In genomic region chr8:124896010-124896631, GRCm38 (mm10) we compare ENCODE assay signal across 8 mouse cellular contexts. TPM values are rescaled to one million over a fixed set of nuclear protein-coding genes. Genes with fewer than 3 reads are reported as not detected.
DNase-seq lines count a peak whose midpoint lies in the region; ATAC-seq and TF ChIP-seq lines count a peak whose summit lies in the region.

No protein-coding gene starts in this region.

- peak overlapping the region; percentile 8 for H3K27ac ChIP-seq in kidney, adult 2 months (ENCODE audit: insufficient read depth, low read depth, low read length)
- peak overlapping the region; percentile 84; the same call in 1 of the 2 replicates for H3K27ac ChIP-seq in forebrain, embryonic 10.5 days
- H3K27ac ChIP-seq in limb, embryonic 13.5 days: peak overlapping the region; percentile 69; the same call in 1 of the 2 replicates
- H3K27ac ChIP-seq in stomach, embryonic 16.5 days (ENCODE audit: low read length): peak overlapping the region; percentile 89

- H3K9me3 ChIP-seq in G1E (replicated peaks): no peaks in the 10 kb centered on the region
- H3K9me3 ChIP-seq in forebrain, embryonic 10.5 days: no peaks in the 10 kb centered on the region
- no peaks in the 10 kb centered on the region for H3K9me3 ChIP-seq in limb, embryonic 13.5 days
- no peaks in the 10 kb centered on the region for H3K9me3 ChIP-seq in stomach, embryonic 16.5 days (replicated peaks; ENCODE audit: control insufficient read depth, low read length)

- 59% methylated on average over 26 of the region's 26 CpGs for WGBS in kidney, adult 2 months
- WGBS in forebrain, embryonic 10.5 days: 89% methylated on average over 26 of the region's 26 CpGs
- 85% methylated on average over 26 of the region's 26 CpGs for WGBS in limb, embryonic 13.5 days
- 56% methylated on average over 26 of the region's 26 CpGs for WGBS in stomach, embryonic 16.5 days

- H3K36me3 ChIP-seq in kidney, adult 2 months (ENCODE audit: control insufficient read depth, insufficient read depth, low read length): no peaks in the 10 kb centered on the region
- peaks cover 84% of the 10 kb centered on the region for H3K36me3 ChIP-seq in G1E (replicated peaks)
- H3K36me3 ChIP-seq in forebrain, embryonic 10.5 days (replicated peaks): peaks cover 70% of the 10 kb centered on the region
- H3K36me3 ChIP-seq in limb, embryonic 13.5 days: peaks cover 50% of the 10 kb centered on the region
- no peaks in the 10 kb centered on the region; the same call in none of the 2 replicates for H3K36me3 ChIP-seq in stomach, embryonic 16.5 days (ENCODE audit: control insufficient read depth, insufficient read depth, low read length)

- H3K4me3 ChIP-seq in kidney, adult 2 months (ENCODE audit: insufficient read depth, low read depth, low read length): peak overlapping the region; percentile 88
- H3K4me3 ChIP-seq in G1E (ENCODE audit: low read depth, low read length): peak overlapping the region; percentile 96
- H3K4me3 ChIP-seq in forebrain, embryonic 10.5 days: peak overlapping the region; percentile 98
- peak overlapping the region; percentile 97 for H3K4me3 ChIP-seq in limb, embryonic 13.5 days
- H3K4me3 ChIP-seq in stomach, embryonic 16.5 days (replicated peaks; ENCODE audit: low read length): peak overlapping the region; percentile 96

- peak overlapping the region; percentile 92 for H3K9ac ChIP-seq in limb, embryonic 13.5 days
- H3K9ac ChIP-seq in stomach, embryonic 16.5 days (ENCODE audit: low read length): peak overlapping the region; percentile 91

- DNase-seq in kidney, adult 2 months: no peak
- DNase-seq in kidney, adult 11 months: no peak
- DNase-seq in G1E (ENCODE audit: low spot score): no peak
- DNase-seq in forebrain, embryonic 10.5 days (ENCODE audit: extremely low spot score, low spot score): no peak
- no peak for DNase-seq in right cerebral cortex, postnatal 25 days
- DNase-seq in embryo, embryonic 11 days: no peak

- H3K4me2 ChIP-seq in limb, embryonic 13.5 days (replicated peaks): peak overlapping the region; percentile 98
- H3K4me2 ChIP-seq in stomach, embryonic 16.5 days (ENCODE audit: low read depth, low read length): peak overlapping the region; percentile 89

- no peak for ATAC-seq in G1E (ENCODE audit: extremely low read depth, insufficient number of reproducible peaks, low FRiP score, poor library complexity, severe bottlenecking)
- ATAC-seq in limb, embryonic 13.5 days (ENCODE audit: low FRiP score, low read depth): no peak
- peak; percentile 49 for ATAC-seq in stomach, embryonic 16.5 days (ENCODE audit: insufficient read depth, low FRiP score)

- H3K27me3 ChIP-seq in kidney, adult 2 months (replicated peaks; ENCODE audit: control insufficient read depth, insufficient read depth, low read length): no peaks in the 10 kb centered on the region
- no peaks in the 10 kb centered on the region for H3K27me3 ChIP-seq in G1E (ENCODE audit: insufficient read depth, low read length)
- no peaks in the 10 kb centered on the region for H3K27me3 ChIP-seq in forebrain, embryonic 10.5 days (ENCODE audit: poor library complexity, severe bottlenecking)
- no peaks in the 10 kb centered on the region for H3K27me3 ChIP-seq in limb, embryonic 13.5 days
- H3K27me3 ChIP-seq in stomach, embryonic 16.5 days (ENCODE audit: control insufficient read depth, insufficient read depth, low read length): no peaks in the 10 kb centered on the region

- TF ChIP-seq CTCF in kidney, adult 2 months (conservative IDR thresholded peaks at IDR 0.05; ENCODE audit: insufficient read depth, insufficient read length, low read depth, low read length): no peak
- TF ChIP-seq CTCF in G1E (IDR thresholded peaks at IDR 0.05; ENCODE audit: low read depth, low read length): no peak

- H3K4me1 ChIP-seq in kidney, adult 2 months (ENCODE audit: control insufficient read depth, insufficient read depth, low read length): peaks cover 15% of the 10 kb centered on the region
- peaks cover 74% of the 10 kb centered on the region for H3K4me1 ChIP-seq in G1E (ENCODE audit: insufficient read depth, low read depth, low read length)
- peaks cover 31% of the 10 kb centered on the region for H3K4me1 ChIP-seq in forebrain, embryonic 10.5 days
- H3K4me1 ChIP-seq in limb, embryonic 13.5 days: peaks cover 25% of the 10 kb centered on the region
- peaks cover 16% of the 10 kb centered on the region for H3K4me1 ChIP-seq in stomach, embryonic 16.5 days (ENCODE audit: control insufficient read depth, insufficient read depth, low read length)

- peak; percentile 24 for TF ChIP-seq POLR2A in kidney, adult 2 months (IDR thresholded peaks at IDR 0.05; ENCODE audit: low read depth, low read length)

RNA-seq across cellular contexts. Expression of gene Exoc8, which starts 1.4 kb away (rescaled TPM):
- 8.2 and 8.4 TPM in 2 replicates for polyA plus RNA-seq in kidney, adult 2 months (2012; rRNA removed)
- total RNA-seq in G1E (2014; fragmentation: Nextera tagmentation) (14.4 and 15.1 TPM in 2 replicates), G1E (2017) (22.8 and 24.8 TPM in 2 replicates)
- polyA plus RNA-seq in G1E (2012): 10.4 and 10.9 TPM in 2 replicates
- 8.3 and 8.5 TPM in 2 replicates for polyA plus RNA-seq in forebrain, embryonic 10.5 days (2016; fragmentation: Nextera tagmentation; extraction: Ambion mirVana)
- polyA plus RNA-seq in limb, embryonic 13.5 days (2015; fragmentation: Nextera tagmentation; extraction: Ambion mirVana): 8.4 and 8.5 TPM in 2 replicates
- polyA plus RNA-seq in stomach, embryonic 16.5 days (2015; fragmentation: Nextera tagmentation; extraction: Ambion mirVana): 5.6 and 6.0 TPM in 2 replicates

RNA-seq across cellular contexts. Expression of gene Sprtn, which starts 1.6 kb away (rescaled TPM):
- polyA plus RNA-seq in kidney, adult 2 months (2012; rRNA removed): 8.3 and 9.5 TPM in 2 replicates
- total RNA-seq in G1E (2014; fragmentation: Nextera tagmentation): 42.4 and 43.5 TPM in 2 replicates
- 34.7 and 35.8 TPM in 2 replicates for total RNA-seq in G1E (2017)
- polyA plus RNA-seq in G1E (2012): 13.0 and 21.7 TPM in 2 replicates
- polyA plus RNA-seq in forebrain, embryonic 10.5 days (2016; fragmentation: Nextera tagmentation; extraction: Ambion mirVana): 8.8 and 10.0 TPM in 2 replicates
- polyA plus RNA-seq in limb, embryonic 13.5 days (2015; fragmentation: Nextera tagmentation; extraction: Ambion mirVana): 9.1 and 9.3 TPM in 2 replicates
- polyA plus RNA-seq in stomach, embryonic 16.5 days (2015; fragmentation: Nextera tagmentation; extraction: Ambion mirVana): 7.3 and 8.3 TPM in 2 replicates

RNA-seq across cellular contexts. Expression of gene 2810004N23Rik, which starts 33.2 kb away (rescaled TPM):
- polyA plus RNA-seq in kidney, adult 2 months (2012; rRNA removed): 13.6 and 13.8 TPM in 2 replicates
- total RNA-seq in G1E (2014; fragmentation: Nextera tagmentation) (49.3 and 61.9 TPM in 2 replicates), G1E (2017) (73.7 and 74.1 TPM in 2 replicates)
- 41.9 and 52.6 TPM in 2 replicates for polyA plus RNA-seq in G1E (2012)
- polyA plus RNA-seq in forebrain, embryonic 10.5 days (2016; fragmentation: Nextera tagmentation; extraction: Ambion mirVana): 81.0 and 83.7 TPM in 2 replicates
- polyA plus RNA-seq in limb, embryonic 13.5 days (2015; fragmentation: Nextera tagmentation; extraction: Ambion mirVana): 52.7 and 53.9 TPM in 2 replicates
- polyA plus RNA-seq in stomach, embryonic 16.5 days (2015; fragmentation: Nextera tagmentation; extraction: Ambion mirVana): 42.1 TPM in 2 replicates

RNA-seq across cellular contexts. Expression of gene Gnpat, which starts 33.3 kb away (rescaled TPM):
- polyA plus RNA-seq in kidney, adult 2 months (2012; rRNA removed): 69.7 and 72.9 TPM in 2 replicates
- total RNA-seq in G1E (2014; fragmentation: Nextera tagmentation): 125 and 146 TPM in 2 replicates
- 129 and 131 TPM in 2 replicates for total RNA-seq in G1E (2017)
- polyA plus RNA-seq in G1E (2012): 80.5 and 128 TPM in 2 replicates
- 156 and 157 TPM in 2 replicates for polyA plus RNA-seq in forebrain, embryonic 10.5 days (2016; fragmentation: Nextera tagmentation; extraction: Ambion mirVana)
- polyA plus RNA-seq in limb, embryonic 13.5 days (2015; fragmentation: Nextera tagmentation; extraction: Ambion mirVana): 97.6 and 99.6 TPM in 2 replicates
- 86.4 and 90.1 TPM in 2 replicates for polyA plus RNA-seq in stomach, embryonic 16.5 days (2015; fragmentation: Nextera tagmentation; extraction: Ambion mirVana)

RNA-seq across cellular contexts. Expression of gene Egln1, which starts 53.0 kb away (rescaled TPM):
- 35.8 and 38.8 TPM in 2 replicates for polyA plus RNA-seq in kidney, adult 2 months (2012; rRNA removed)
- total RNA-seq in G1E (2014; fragmentation: Nextera tagmentation) (39.3 and 40.8 TPM in 2 replicates), G1E (2017) (31.8 and 33.8 TPM in 2 replicates)
- 17.6 and 19.9 TPM in 2 replicates for polyA plus RNA-seq in G1E (2012)
- polyA plus RNA-seq in forebrain, embryonic 10.5 days (2016; fragmentation: Nextera tagmentation; extraction: Ambion mirVana): 12.8 and 13.3 TPM in 2 replicates
- 11.9 and 13.5 TPM in 2 replicates for polyA plus RNA-seq in limb, embryonic 13.5 days (2015; fragmentation: Nextera tagmentation; extraction: Ambion mirVana)
- polyA plus RNA-seq in stomach, embryonic 16.5 days (2015; fragmentation: Nextera tagmentation; extraction: Ambion mirVana): 12.4 and 12.9 TPM in 2 replicates

Comparison
In these comparisons a context has a peak if more than half of its experiments do, and no peak if none do; other contexts are left out.
1. H3K27ac ChIP-seq: peak in every context shown above with its lines; median percentile 89 in stomach, embryonic 16.5 days; 84 in forebrain, embryonic 10.5 days; 69 in limb, embryonic 13.5 days; 8 in kidney, adult 2 months.